Mouse (Mus musculus): ENCODE measurements at regions not wholly inside any gene's neighbourhood (a gene's known extent, or its start where the extent isn't known, plus 50 kb on each side); places are given as distances from the start of the nearest gene placed in this dataset.

DNA sequence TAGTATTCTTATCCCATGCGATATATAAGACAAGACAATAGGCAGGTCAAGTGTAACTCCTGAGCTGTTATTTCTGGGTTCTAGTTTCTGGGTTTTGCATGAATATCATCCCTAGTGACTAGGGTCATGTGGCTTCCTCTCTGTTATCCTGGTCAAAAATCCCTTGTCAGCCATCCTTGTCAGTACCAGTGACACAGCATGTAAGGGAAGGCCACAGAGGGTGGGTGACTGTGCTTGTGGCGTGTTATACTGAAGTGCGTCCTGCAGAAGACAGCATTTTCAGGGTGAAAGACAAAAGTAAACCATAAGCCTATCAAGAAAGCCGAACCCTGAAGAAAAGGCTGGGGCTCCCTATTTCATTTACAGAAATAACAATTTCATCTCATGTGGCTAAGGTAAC, 50.7 kb upstream of the Echdc3 start:
- DNase-seq (ENCODE audit: low spot score): no peak

DNA sequence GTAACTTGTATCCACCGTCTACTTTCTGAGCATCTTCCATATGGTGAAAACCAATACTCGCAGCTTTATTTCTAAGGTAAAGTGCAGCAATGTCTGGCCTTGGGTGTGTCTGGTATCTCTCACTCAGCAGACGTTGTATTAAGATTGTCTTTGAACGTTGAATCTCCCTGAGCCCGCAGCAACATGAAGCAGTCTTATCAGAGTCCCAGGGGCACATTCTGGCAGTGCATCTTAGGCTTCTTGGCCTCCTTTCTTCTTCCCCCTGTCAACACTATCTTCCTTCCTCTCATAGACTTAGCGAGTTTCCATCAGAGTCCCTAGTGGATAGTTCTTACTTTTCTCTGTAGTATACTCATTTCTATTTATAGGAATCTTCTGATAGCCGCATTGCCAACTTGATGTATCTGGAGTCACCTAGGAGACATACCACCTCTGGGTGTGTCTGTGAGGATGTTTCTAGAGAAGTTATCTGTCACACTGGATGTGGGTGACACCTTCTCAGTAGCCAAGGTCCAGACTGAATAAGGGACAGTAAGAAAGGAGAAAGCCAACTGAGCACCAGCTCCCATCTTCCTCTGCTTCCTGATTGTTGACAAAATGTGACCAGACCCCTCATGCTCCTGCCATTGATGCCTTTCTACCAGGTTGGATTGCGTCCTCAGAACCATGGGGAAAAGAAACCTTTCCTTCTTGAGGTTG, 51.4 kb upstream of the Echdc3 start:
- DNase-seq (ENCODE audit: low spot score): no peak

DNA sequence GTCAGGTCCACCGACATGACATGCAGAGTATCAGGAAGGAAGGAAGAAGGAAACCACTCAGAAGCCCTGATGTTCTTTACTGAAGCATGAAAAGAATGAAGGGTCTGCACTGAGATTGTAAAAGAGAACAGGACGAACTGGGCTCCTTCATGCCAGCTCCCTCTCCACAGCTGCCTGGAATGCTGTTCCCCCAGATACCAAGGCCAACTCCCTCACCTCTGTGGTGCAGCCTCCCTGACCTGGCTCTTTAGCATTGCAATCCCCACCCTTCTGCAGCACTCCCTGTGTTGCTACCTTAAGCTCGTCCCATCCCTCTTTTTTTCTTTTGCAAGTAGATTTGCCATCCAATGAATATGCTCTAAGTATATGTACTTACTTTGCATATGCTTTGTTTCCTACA, 52.3 kb upstream of the Echdc3 start:
- DNase-seq (ENCODE audit: low spot score): no peak

DNA sequence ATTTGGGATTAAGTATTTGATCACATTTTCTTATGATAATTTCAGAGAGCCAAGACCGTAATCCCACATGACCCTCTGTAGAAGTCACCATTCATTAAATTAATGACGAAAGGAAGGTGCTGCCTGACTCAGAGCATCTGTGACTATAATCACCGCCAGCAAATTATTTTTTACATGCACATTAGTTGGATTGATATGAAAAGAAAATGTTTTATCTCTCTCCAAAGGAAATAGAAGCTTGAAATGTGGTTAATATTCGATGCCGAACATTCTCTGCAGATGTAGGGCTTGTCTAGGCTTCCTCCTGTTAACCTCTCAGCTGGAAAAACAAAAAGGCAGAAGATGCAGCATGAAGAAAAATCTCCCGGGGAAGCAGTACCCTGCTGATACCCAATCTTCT, 54.2 kb upstream of the Echdc3 start:
- no peak for DNase-seq (ENCODE audit: low spot score)

DNA sequence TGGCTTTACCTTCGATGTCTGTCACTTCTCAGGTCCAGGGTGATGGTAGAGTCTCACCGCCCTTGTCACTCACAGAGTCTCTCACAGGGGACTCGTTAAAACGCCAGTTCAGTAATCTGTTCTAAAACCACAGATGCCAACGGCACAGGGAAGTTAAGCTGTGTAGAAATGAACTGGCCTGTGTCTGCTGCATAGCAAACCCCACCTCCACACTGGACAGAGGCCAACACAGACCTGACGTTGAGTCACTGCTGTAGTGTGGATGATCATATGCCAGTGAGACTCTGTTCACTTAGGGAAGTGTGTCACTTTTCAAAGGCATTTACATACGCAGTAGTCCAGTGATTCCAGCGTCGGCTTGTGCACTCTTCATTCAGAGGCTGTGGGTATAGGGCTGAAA, 54.7 kb upstream of the Echdc3 start:
- peak; percentile 22 for DNase-seq (ENCODE audit: low spot score)

DNA sequence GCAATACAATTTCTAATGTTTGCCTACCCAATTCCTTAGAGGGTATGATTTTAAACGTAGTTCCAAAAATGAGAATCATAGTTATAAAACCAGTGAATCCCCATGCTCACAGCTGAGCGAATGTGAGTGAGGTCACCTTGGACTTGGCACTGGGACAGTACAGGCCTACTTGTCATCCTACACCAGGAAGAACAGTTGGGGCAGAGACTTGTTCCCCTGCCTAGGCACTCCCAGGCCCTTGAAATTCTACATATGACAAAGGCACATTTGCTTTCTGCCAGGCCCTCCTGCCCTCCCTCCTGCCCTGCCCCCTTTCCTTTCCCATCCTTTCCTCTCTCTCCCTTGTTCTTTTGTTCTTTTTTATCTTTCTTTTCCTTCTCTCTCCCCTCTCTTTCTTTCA, 50.0 kb upstream of the Usp6nl start:
- DNase-seq (ENCODE audit: low spot score): no peak
